Mouse (Mus musculus) embryo, embryonic 11 days (tissue): ENCODE measurements around the gene Zbtb17.

Source experiments
- DNase-seq: peaks from one replicate; pipeline ENCODE4 v3.0.0-alpha.2; 2015

Gene Zbtb17

GRCm38 (mm10) chr4:141502723-141503122, 58.3 kb downstream of the Zbtb17 start:
- DNase-seq = no peak

DNA sequence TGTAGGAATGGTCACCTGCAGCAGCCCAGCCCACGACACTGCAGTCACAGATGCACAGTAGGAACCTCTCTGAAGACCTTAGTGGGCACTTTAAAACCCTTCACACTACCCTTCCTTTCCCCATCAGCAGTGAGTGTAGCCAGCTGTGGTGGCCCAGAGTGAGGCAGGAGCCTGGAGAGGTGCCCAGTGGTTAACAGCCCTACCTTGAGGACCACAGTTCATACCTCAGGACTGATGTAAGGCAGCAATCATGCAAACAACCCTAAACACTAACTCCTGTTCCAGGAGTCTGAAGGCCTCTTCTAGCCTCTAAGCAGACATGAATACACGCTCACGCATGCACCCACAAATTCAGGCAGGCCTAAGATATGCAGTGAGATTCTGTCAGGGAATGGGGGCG, 60.0 kb downstream of the Zbtb17 start:
- no peak for DNase-seq

DNA sequence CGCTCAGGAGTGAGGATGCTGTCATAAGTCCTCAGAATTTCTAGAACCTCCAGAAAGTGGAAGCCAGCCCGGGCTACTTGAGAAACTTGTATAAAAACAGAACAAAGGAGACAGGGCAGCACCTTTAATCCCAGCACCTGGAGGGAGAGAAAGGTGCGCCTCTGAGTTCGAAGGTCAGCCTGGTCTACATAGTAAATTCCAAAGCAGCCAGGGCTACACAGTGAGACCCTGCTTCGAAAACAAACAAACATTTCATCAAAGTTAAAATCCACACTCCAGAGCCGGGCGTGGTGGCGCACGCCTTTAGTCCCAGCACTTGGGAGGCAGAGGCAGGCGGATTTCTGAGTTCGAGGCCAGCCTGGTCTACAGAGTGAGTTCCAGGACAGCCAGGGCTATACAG, 61.4 kb downstream of the Zbtb17 start:
- no peak for DNase-seq

GRCm38 (mm10) chr4:141506352-141506751, 61.9 kb downstream of the Zbtb17 start:
- peak; percentile 26 for DNase-seq

DNA sequence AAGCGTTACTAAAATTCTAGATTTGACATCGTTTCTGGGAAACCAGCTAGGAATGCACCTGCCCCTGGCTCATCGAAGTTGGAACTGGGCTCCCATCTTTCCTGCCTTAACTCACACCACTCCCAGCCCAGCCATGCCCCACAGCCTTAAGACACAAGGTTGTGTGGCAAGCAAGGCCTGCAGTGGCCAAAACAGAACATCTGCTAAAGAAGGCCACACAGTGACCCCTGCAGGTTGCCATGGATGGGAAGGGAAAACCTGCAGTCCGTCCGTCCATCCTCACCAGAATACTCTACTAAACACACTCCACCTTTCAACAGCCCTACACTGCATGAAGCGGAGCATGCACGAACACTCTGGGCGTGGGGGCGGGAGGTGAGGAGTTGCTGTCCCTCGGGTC, 62.4 kb downstream of the Zbtb17 start:
- no peak for DNase-seq

DNA sequence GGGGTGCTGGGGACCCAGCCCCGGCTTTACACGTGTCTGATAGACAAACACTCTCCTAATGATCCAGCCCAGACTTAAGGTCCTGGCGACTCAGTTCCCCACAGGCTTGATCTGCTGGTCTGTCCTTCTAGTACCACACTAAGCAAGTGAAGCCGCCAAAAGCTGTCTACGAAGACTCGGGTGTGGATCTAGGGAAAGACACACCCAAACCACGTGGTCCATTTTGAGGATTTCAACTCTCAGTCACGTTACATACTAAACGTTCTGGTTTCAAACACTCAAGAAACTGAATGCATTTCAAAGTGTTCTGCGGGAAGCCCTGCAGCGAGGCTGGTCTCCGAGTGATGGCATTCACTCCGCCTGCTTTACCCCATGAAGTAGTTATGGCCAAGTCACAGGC, 66.0 kb downstream of the Zbtb17 start:
- DNase-seq = no peak

DNA sequence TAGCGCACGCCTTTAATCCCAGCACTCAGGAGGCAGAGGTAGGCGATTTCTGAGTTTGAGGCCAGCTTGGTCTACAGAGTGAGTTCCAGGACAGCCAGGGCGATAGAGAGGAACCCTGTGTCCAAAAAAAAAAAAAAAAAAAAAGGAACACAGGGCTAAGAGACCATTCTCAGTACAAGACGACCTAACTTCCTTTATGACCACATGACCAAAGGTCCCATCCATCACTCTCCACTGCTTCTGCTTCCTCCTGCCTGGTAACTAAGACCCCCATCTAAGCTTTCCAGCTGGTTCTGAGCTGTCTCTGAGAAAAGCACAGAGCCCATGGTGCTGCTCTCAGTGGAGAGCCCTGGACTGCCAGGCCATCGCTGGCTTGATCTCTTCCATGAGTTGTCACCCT, 67.7 kb downstream of the Zbtb17 start:
- no peak for DNase-seq

DNA sequence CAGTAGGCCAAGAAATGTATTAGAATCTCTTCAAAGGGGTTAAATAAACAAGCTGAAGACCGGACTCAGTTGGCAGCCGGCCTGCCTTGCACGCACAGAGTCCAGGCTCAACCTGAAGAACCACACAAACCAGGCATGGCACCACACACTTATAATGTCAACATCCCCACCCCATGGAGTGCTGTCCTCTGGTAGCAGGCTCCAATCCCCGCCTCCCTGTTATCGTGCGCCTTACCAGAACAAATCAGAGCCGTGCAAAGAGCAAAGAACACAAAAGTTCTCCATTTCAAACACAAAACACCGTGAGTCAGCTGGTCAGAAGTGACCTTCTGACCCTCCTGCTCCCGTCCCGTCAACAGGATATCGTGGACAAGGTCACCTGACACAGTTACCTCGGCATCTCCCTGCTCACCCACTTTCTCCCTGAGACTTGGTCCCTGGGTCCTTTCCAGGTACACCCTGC, 69.8 kb downstream of the Zbtb17 start:
- no peak for DNase-seq
